17 mouse cellular contexts compared by ENCODE assay signal in the genomic region with DNA sequence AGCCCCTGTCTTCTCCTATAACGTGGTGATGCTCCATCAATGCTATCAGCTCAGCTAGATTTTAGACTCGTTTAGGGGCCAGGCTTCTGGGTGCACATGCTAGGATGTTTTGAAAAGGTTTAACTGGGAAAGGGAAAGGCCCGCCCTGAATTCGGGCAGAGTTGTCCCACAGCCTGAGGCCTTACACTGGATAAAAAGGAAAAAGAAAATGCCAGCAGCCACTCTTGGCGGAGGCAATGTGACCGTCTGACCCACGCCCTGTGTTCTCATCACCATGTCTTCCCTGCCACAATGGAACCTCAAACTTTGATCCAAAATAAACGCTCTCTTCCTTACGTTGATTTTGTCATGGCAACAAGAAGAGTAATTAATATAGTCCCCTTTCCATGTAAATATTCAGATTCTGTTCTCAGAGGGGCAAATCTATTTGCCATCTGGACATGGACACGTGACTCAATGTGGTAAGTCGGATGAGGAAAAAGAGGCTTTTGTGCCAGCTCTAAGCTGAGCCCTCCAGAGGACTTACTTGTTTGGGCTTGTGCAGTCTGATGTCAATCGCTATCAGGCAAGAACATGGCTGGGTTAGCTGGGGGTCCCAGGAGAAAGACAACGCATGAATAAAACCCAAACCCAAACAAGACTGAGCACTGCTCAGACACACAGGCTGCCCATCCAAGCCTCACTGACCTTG.
DNase-seq lines count a peak whose midpoint lies in the region; ATAC-seq and TF ChIP-seq lines count a peak whose summit lies in the region.
"Had no signal": no experiment of that assay in that cellular context is flagged by ENCODE, and none has a peak within 500 bp of the region (broad histone marks: within the 10 kb centered on the region; RNA-seq: fewer than 3 reads in every experiment).

No protein-coding gene starts in this region.

- no peaks in the 10 kb centered on the region for H3K9me3 ChIP-seq in hindbrain, embryonic 15.5 days
- H3K9me3 ChIP-seq in hindbrain, embryonic 12.5 days (replicated peaks): no peaks in the 10 kb centered on the region
- no peaks in the 10 kb centered on the region for H3K9me3 ChIP-seq in forebrain, postnatal 0 days (ENCODE audit: low read length)
- H3K9me3 ChIP-seq: embryonic facial prominence, embryonic 12.5 days; limb, embryonic 15.5 days had no signal

- ATAC-seq in hindbrain, embryonic 15.5 days (ENCODE audit: low FRiP score, low read depth): 0 out of 2 replicates have a peak, but pooled peaks have one; percentile 57
- ATAC-seq in hindbrain, embryonic 12.5 days (ENCODE audit: low FRiP score): no peak; the same call in 1 of the 2 replicates
- no peak for ATAC-seq in forebrain, postnatal 0 days

- H3K27ac ChIP-seq in hindbrain, embryonic 15.5 days (replicated peaks): no peak overlapping the region
- H3K27ac ChIP-seq in hindbrain, embryonic 12.5 days: no peak overlapping the region
- no peak overlapping the region for H3K27ac ChIP-seq in forebrain, postnatal 0 days (ENCODE audit: low read depth, low read length)
- H3K27ac ChIP-seq: embryonic facial prominence, embryonic 12.5 days; stomach, postnatal 0 days had no signal

- H3K4me1 ChIP-seq in hindbrain, embryonic 15.5 days (replicated peaks): peaks cover 17% of the 10 kb centered on the region
- H3K4me1 ChIP-seq in hindbrain, embryonic 12.5 days: peaks cover 9% of the 10 kb centered on the region
- no peaks in the 10 kb centered on the region for H3K4me1 ChIP-seq in forebrain, postnatal 0 days (ENCODE audit: insufficient read depth)
- H3K4me1 ChIP-seq: embryonic facial prominence, embryonic 12.5 days had no signal

- TF ChIP-seq CTCF in forebrain, postnatal 0 days (IDR thresholded peaks at IDR 0.05; ENCODE audit: low read depth): no peak

- no peaks in the 10 kb centered on the region for H3K27me3 ChIP-seq in hindbrain, embryonic 15.5 days
- H3K27me3 ChIP-seq in hindbrain, embryonic 12.5 days: no peaks in the 10 kb centered on the region
- H3K27me3 ChIP-seq in forebrain, postnatal 0 days (ENCODE audit: insufficient read depth, low read length): no peaks in the 10 kb centered on the region
- H3K27me3 ChIP-seq: CH12.LX; embryonic facial prominence, embryonic 12.5 days; limb, embryonic 15.5 days had no signal

- peak; percentile 6 for DNase-seq in retina, adult 2 months (ENCODE audit: low read depth, low spot score)
- DNase-seq in retina, embryonic 14.5 days (ENCODE audit: low spot score): no peak
- peak; percentile 33 for DNase-seq in forebrain, postnatal 0 days
- no peak for DNase-seq in spleen, adult 18-20 months
- no peak for DNase-seq in MN1 (ENCODE audit: low spot score)
- DNase-seq: adrenal gland, adult 2 months; cerebellum, adult 18-20 months; heart, adult 18-20 months; kidney, adult 18-20 months; kidney, postnatal 14 days; right cerebral cortex, postnatal 14 days had no signal

- H3K9ac ChIP-seq in hindbrain, embryonic 15.5 days: no peak overlapping the region
- H3K9ac ChIP-seq in hindbrain, embryonic 12.5 days: no peak overlapping the region
- H3K9ac ChIP-seq in forebrain, postnatal 0 days: no peak overlapping the region
- H3K9ac ChIP-seq: embryonic facial prominence, embryonic 12.5 days; limb, embryonic 15.5 days had no signal

- H3K36me3 ChIP-seq in hindbrain, embryonic 15.5 days: no peaks in the 10 kb centered on the region
- no peaks in the 10 kb centered on the region for H3K36me3 ChIP-seq in hindbrain, embryonic 12.5 days
- no peaks in the 10 kb centered on the region for H3K36me3 ChIP-seq in forebrain, postnatal 0 days (ENCODE audit: insufficient read depth)
- H3K36me3 ChIP-seq: embryonic facial prominence, embryonic 12.5 days; limb, embryonic 15.5 days had no signal

- H3K4me2 ChIP-seq in hindbrain, embryonic 15.5 days: no peak overlapping the region
- H3K4me2 ChIP-seq in hindbrain, embryonic 12.5 days (replicated peaks): no peak overlapping the region
- H3K4me2 ChIP-seq in forebrain, postnatal 0 days (ENCODE audit: low read depth): no peak overlapping the region
- H3K4me2 ChIP-seq: embryonic facial prominence, embryonic 12.5 days; limb, embryonic 15.5 days had no signal

- no peak overlapping the region for H3K4me3 ChIP-seq in hindbrain, embryonic 15.5 days
- H3K4me3 ChIP-seq in hindbrain, embryonic 12.5 days: no peak overlapping the region
- no peak overlapping the region for H3K4me3 ChIP-seq in forebrain, postnatal 0 days (ENCODE audit: low read depth, low read length)
- H3K4me3 ChIP-seq: embryonic facial prominence, embryonic 12.5 days; limb, embryonic 15.5 days had no signal

- WGBS in hindbrain, embryonic 15.5 days: 54% methylated on average over 13 of the region's 13 CpGs
- WGBS in hindbrain, embryonic 12.5 days: 60% methylated on average over 13 of the region's 13 CpGs
- WGBS in forebrain, postnatal 0 days: 38% methylated on average over 13 of the region's 13 CpGs

Comparison
In these comparisons a context has a peak if more than half of its experiments do, and no peak if none do; other contexts are left out.
1. DNase-seq: peak in retina, adult 2 months (single experiment) and forebrain, postnatal 0 days (single experiment); none in retina, embryonic 14.5 days (single experiment), spleen, adult 18-20 months (0 of 2) and MN1 (single experiment).